Comparison of ENCODE assay signal across 7 mouse cellular contexts in genomic region chr5:139345364-139345714, GRCm38 (mm10). TPM values are rescaled to one million over a fixed set of nuclear protein-coding genes. Genes with fewer than 3 reads are reported as not detected.
A peak's percentile ranks its signal among the peaks of the same experiment; 100 is the strongest.
DNase-seq lines count a peak whose midpoint lies in the region; ATAC-seq and TF ChIP-seq lines count a peak whose summit lies in the region.

No protein-coding gene starts in this region.

- no peak for DNase-seq in lung, adult 2 months
- DNase-seq in lung, postnatal 36 days, result no peak
- no peak for DNase-seq in layer of hippocampus, adult 8-10 months (ENCODE audit: low spot score in 2 of 2)
- DNase-seq in right cerebral cortex, adult 18-20 months, result no peak

- no peak for TF ChIP-seq POLR2A in lung, adult 2 months (IDR thresholded peaks at IDR 0.05; ENCODE audit: borderline replicate concordance, extremely low read depth, low read depth, low read length)
- TF ChIP-seq POLR2A in small intestine, adult 2 months (IDR thresholded peaks at IDR 0.05; ENCODE audit: low read depth, low read length), result no peak

- H3K9ac ChIP-seq in limb, embryonic 12.5 days (replicated peaks), result no peak overlapping the region

- ATAC-seq in limb, embryonic 12.5 days (ENCODE audit: insufficient number of reproducible peaks, insufficient read depth, low FRiP score, low TSS enrichment, low read depth), result no peak

- peaks cover 7% of the 10 kb centered on the region for H3K4me1 ChIP-seq in lung, adult 2 months (ENCODE audit: control insufficient read depth, insufficient read depth, low read length)
- H3K4me1 ChIP-seq in erythroblast, embryonic 14.5 days (ENCODE audit: control insufficient read depth), result peaks cover 61% of the 10 kb centered on the region
- H3K4me1 ChIP-seq in limb, embryonic 12.5 days (replicated peaks), result peaks cover 19% of the 10 kb centered on the region
- H3K4me1 ChIP-seq in small intestine, adult 2 months (ENCODE audit: control insufficient read depth, insufficient read depth, insufficient read length, low read length), result peaks cover 31% of the 10 kb centered on the region; the same call in 1 of the 2 replicates

- H3K27me3 ChIP-seq in erythroblast, embryonic 14.5 days (ENCODE audit: control insufficient read depth), result no peaks in the 10 kb centered on the region
- no peaks in the 10 kb centered on the region; the same call in 1 of the 2 replicates for H3K27me3 ChIP-seq in limb, embryonic 12.5 days
- H3K27me3 ChIP-seq in small intestine, adult 2 months (ENCODE audit: control insufficient read depth, insufficient read depth, low read length), result no peaks in the 10 kb centered on the region

- 5% methylated on average over 5 of the region's 5 CpGs for WGBS in lung, adult 2 months
- WGBS in limb, embryonic 12.5 days, result 14% methylated on average over 5 of the region's 5 CpGs
- WGBS in small intestine, adult 2 months, result 4% methylated on average over 5 of the region's 5 CpGs

- no peaks in the 10 kb centered on the region for H3K9me3 ChIP-seq in erythroblast, embryonic 14.5 days (ENCODE audit: control insufficient read depth, low read length)
- no peaks in the 10 kb centered on the region for H3K9me3 ChIP-seq in limb, embryonic 12.5 days

- peak overlapping the region; percentile 97 for H3K4me2 ChIP-seq in limb, embryonic 12.5 days

- 0 out of 2 replicates have a peak overlapping the region, but pooled peaks have one; percentile 73 for H3K27ac ChIP-seq in limb, embryonic 12.5 days
- H3K27ac ChIP-seq in small intestine, adult 2 months (ENCODE audit: insufficient read depth, low read depth, low read length), result peak overlapping the region; percentile 54

- no peak for TF ChIP-seq CTCF in lung, adult 2 months (IDR thresholded peaks at IDR 0.05; ENCODE audit: insufficient read depth, low read length)
- TF ChIP-seq CTCF in small intestine, adult 2 months (IDR thresholded peaks at IDR 0.05; ENCODE audit: extremely low read depth, insufficient read length, insufficient replicate concordance, low read depth, low read length), result no peak

- peaks cover 27% of the 10 kb centered on the region for H3K36me3 ChIP-seq in erythroblast, embryonic 14.5 days (ENCODE audit: control insufficient read depth)
- peaks cover 25% of the 10 kb centered on the region for H3K36me3 ChIP-seq in limb, embryonic 12.5 days
- H3K36me3 ChIP-seq in small intestine, adult 2 months (ENCODE audit: control insufficient read depth, insufficient read depth, low read length), result peaks cover 14% of the 10 kb centered on the region

- peak overlapping the region; percentile 16 for H3K4me3 ChIP-seq in lung, adult 2 months (replicated peaks; ENCODE audit: extremely low read depth, low read depth, low read length)
- H3K4me3 ChIP-seq in erythroblast, embryonic 14.5 days (replicated peaks), result peak overlapping the region; percentile 78
- H3K4me3 ChIP-seq in limb, embryonic 12.5 days (replicated peaks), result peak overlapping the region; percentile 75
- peak overlapping the region; percentile 23; the same call in 1 of the 2 replicates for H3K4me3 ChIP-seq in small intestine, adult 2 months (ENCODE audit: low read depth, low read length)

RNA-seq across cellular contexts. Expression of gene Cox19, which starts 5.9 kb away (rescaled TPM):
- polyA plus RNA-seq in lung, adult 2 months (2012; rRNA removed), result 51.7 and 61.9 TPM in 2 replicates
- 5.5 and 10.5 TPM in 2 replicates for polyA plus RNA-seq in erythroblast, embryonic 14.5 days (2012)
- polyA plus RNA-seq in limb, embryonic 12.5 days (2016; fragmentation: Nextera tagmentation; extraction: Ambion mirVana), result 118 and 121 TPM in 2 replicates
- polyA plus RNA-seq in small intestine, adult 2 months (2012; rRNA removed), result 58.8 and 104 TPM in 2 replicates
- 10 to 100 TPM; 59.0 to 75.5 (median 67.5) TPM for total RNA-seq in layer of hippocampus, adult 8-10 months (2022)

RNA-seq across cellular contexts. Expression of gene Cyp2w1, which starts 7.1 kb away (rescaled TPM):
- polyA plus RNA-seq in lung, adult 2 months (2012; rRNA removed), result 0.33 TPM in 1 of 2 replicates, not detected in the other
- polyA plus RNA-seq in erythroblast, embryonic 14.5 days (2012), result 0.02 and 0.06 TPM in 2 replicates
- polyA plus RNA-seq in limb, embryonic 12.5 days (2016; fragmentation: Nextera tagmentation; extraction: Ambion mirVana), result 0.90 and 1.0 TPM in 2 replicates
- 0.32 and 2.0 TPM in 2 replicates for polyA plus RNA-seq in small intestine, adult 2 months (2012; rRNA removed)
- total RNA-seq in layer of hippocampus, adult 8-10 months (2022), result not detected

RNA-seq across cellular contexts. Expression of gene Adap1, which starts 19.9 kb away (rescaled TPM):
- 12.1 and 13.8 TPM in 2 replicates for polyA plus RNA-seq in lung, adult 2 months (2012; rRNA removed)
- 0.13 and 0.17 TPM in 2 replicates for polyA plus RNA-seq in erythroblast, embryonic 14.5 days (2012)
- 0.77 and 1.1 TPM in 2 replicates for polyA plus RNA-seq in limb, embryonic 12.5 days (2016; fragmentation: Nextera tagmentation; extraction: Ambion mirVana)
- polyA plus RNA-seq in small intestine, adult 2 months (2012; rRNA removed), result 57.8 and 234 TPM in 2 replicates
- 100 to 1,000 TPM; 148 to 186 (median 164) TPM for total RNA-seq in layer of hippocampus, adult 8-10 months (2022)

RNA-seq across cellular contexts. Expression of gene Gpr146, which starts 32.2 kb away (rescaled TPM):
- polyA plus RNA-seq in lung, adult 2 months (2012; rRNA removed), result 75.7 and 93.4 TPM in 2 replicates
- 8.1 and 9.7 TPM in 2 replicates for polyA plus RNA-seq in erythroblast, embryonic 14.5 days (2012)
- 1.7 and 2.3 TPM in 2 replicates for polyA plus RNA-seq in limb, embryonic 12.5 days (2016; fragmentation: Nextera tagmentation; extraction: Ambion mirVana)
- 4.0 and 6.8 TPM in 2 replicates for polyA plus RNA-seq in small intestine, adult 2 months (2012; rRNA removed)
- 10 to 100 TPM; 12.2 to 14.8 (median 13.2) TPM for total RNA-seq in layer of hippocampus, adult 8-10 months (2022)

RNA-seq across cellular contexts. Expression of gene C130050O18Rik, which starts 59.7 kb away (rescaled TPM):
- polyA plus RNA-seq in lung, adult 2 months (2012; rRNA removed), result 7.2 and 9.0 TPM in 2 replicates
- not detected in 2 replicates for polyA plus RNA-seq in erythroblast, embryonic 14.5 days (2012)
- polyA plus RNA-seq in limb, embryonic 12.5 days (2016; fragmentation: Nextera tagmentation; extraction: Ambion mirVana), result 1.5 and 1.7 TPM in 2 replicates
- polyA plus RNA-seq in small intestine, adult 2 months (2012; rRNA removed), result 3.0 and 3.5 TPM in 2 replicates
- total RNA-seq in layer of hippocampus, adult 8-10 months (2022), result 1 to 10 TPM in 2 of 4 experiments, under 1 TPM in 2; 0.54 to 1.2 (median 0.83) TPM

Comparison
In these comparisons a context has a peak if more than half of its experiments do, and no peak if none do; other contexts are left out.
1. H3K4me3 ChIP-seq: peak in every context shown above with its lines; median percentile 78 in erythroblast, embryonic 14.5 days; 75 in limb, embryonic 12.5 days; 23 in small intestine, adult 2 months; 16 in lung, adult 2 months.